Mouse (Mus musculus) frontal cortex, adult 2 months (tissue): ENCODE data around the gene Acss1. TPM values are rescaled to one million over a fixed set of nuclear protein-coding genes. Genes with fewer than 3 reads are reported as not detected.
A peak's percentile ranks its signal among the peaks of the same experiment; 100 is the strongest.

Experiments
- DNase-seq, 2 experiments: peaks; one replicate each; pipeline ENCODE4 v3.0.0; 2022; ENCODE audit warnings: low spot score in 1 of 2; ENCODE audit errors: extremely low spot score in 1 of 2
- polyA plus RNA-seq: library from polyadenylated mRNA; depleted of rRNA; stranded (reverse); fragments of >200 nt; gene quantifications from 2 replicates; pipeline ENCODE4 v1.2.3, GENCODE M21; 2012

The Acss1 gene
- polyA plus RNA-seq, 1 experiment = 25.3 TPM

DNA sequence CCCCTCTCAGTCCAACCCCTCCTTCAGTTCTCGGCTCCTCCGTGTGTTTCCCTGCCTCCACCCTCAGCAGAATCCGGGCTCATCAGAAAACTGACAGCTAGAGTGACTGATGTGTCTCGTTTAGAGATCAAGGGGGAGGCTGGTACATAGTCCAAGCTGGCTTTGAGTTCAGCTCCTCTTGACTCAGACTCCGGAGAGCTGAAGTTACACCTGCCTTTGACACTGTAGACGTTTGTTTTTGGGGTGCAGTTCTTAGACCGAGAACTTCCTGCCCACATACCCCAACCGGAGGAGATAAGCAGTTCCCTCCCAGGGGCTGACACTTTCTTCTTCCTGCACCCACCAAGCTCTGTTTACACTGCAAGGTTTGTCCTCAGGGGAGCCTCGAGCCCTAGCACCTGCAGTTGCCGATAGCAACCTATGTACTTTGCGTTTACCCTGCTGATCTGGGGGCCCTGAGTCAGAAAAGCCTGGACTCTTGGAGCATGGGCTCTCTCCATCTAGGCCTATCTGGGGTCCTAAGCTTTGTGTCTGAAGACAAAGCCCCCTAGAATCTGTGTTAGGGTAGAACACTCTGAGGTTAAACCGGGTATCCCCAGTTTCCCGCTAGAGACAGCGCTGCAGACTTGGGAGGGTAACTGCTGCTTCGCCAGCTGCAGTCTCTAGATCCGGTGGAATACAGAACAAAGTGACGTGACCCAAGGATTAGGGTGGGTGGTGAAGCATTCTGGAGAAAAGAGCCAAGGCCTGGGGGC is 1.1 kb downstream of the Acss1 start:
- DNase-seq = no peak

DNA sequence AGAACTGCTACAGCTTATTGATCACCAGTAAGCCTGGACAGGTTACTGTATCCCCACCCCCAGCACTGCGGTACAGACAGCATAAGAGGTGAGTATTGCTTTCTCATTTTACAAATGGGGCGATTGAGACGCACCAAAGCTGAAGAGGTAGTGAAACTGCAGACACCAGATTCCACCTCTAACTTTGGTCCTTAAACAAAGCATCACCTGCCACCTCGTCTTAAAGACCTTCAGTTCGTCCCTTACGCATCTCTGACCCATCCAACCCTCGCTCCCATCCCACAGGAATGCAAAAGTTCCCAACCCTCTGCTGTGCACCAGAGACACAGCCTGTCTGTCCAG is 1.6 kb downstream of the Acss1 start:
- DNase-seq = no peak

DNA sequence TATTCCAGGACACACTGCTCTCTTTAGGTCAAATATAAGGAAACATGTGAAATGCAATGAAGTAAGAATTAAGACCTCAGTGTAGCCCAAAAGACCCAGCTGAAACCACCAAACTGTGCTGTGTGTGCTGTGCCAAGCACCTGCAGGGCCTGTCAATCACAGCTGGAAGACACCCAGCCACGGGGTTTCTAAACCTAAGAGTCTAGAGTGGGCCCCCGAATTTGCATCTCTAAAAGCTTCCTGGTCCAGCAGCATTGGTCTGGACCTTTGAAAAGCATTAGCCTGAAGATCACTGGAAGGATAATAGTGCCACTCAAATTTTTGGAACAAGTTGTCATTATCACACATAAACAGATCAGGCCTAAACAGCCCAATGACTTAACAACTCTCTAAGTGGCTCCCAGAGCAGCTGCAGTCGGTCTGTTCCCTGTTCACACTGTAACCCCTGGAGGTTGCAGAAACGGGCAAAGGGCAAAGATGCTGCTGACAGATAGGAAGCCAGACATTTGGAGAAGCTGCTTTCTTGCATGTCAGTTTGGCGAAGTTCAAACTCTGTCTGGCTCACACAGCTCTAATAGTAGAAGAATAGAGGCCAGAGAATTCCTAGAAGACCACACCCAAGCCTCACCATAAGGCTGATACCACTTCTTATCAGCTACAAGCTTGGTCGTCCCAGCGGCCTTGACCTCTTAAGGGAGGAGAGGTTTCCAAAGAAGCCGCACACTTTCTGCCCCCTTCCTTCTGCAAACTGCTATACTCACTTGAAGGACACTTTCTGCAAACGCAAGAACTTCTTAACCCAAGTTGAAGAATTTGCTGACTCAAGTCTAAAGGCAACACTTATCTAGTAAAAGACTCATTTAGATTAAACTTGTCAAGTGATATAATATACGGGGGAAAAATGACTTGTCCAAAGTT is 2.5 kb downstream of the Acss1 start:
- no peak for DNase-seq

DNA sequence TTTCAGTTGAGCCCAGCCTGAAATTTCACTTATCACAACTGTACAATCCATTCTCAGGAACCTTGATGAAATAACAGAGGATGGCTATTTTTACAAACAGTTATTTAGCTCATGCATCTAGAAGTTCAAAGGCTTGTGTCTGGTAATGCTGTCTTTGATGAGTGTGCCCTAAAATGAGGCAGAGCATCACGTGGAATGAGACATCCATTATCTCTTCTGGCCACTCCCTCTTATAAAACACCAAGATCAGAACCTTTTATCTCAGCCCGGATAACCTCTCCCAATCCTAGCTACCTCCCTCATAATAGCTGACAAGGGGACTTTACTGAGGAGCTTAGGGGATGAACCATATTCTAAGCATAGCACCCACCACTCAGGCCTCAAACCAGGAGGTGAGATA is 3.3 kb downstream of the Acss1 start:
- no peak for DNase-seq

DNA sequence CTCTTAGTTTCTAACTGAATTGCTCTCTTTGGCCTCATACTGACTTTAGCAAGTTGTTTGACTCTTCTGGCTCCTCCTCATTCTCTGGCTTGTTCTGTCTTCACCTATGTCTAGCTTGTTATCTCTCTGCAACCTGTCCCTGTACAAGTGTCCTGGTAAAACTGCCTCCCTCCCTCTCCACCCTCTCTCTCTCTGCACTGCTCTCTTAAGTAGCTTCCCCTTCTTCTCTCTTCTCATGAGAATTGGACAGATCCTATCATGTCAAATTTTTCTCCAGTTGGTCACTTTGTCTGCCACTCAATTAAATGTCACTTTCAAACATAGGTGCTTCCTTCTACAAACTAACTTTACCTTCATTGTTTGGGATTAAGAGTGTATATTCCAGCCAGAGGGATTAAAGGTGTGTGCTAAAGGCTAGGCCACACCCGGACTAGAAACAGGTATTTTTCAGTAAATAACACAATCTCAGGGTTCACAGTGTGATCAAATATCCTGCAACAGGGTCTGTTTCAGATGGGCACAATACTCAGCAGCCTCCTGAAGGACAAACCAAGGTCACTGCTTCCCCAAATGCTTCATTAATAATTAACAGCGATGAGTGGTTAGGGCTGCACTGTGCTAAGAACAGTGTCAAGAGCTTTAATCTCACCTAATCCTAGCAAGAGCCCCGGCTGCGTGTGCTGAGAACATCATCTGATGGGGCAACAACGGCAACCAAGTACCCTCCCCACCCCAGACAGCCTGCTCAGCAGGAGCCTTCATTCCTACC is 4.0 kb downstream of the Acss1 start:
- DNase-seq = no peak

DNA sequence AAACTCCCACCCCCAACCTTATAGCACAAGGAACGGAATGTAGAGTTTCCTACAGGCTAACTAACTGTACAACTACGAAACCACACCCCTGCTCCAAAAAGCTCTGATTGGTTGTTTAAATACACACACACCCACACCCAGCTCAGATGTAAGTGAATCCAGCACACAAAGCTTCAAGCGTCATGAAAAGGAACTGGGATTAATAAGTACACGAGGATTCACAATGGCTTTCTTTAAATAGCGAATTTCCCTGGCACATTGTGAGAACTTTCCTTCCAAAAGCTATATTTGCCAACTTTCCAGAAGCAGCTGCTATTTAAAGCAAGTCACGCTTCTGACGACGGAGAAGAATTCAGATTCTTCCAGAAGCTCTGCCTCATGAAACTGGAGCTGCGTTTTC is 5.0 kb downstream of the Acss1 start:
- DNase-seq = peak; percentile 65 to 75

DNA sequence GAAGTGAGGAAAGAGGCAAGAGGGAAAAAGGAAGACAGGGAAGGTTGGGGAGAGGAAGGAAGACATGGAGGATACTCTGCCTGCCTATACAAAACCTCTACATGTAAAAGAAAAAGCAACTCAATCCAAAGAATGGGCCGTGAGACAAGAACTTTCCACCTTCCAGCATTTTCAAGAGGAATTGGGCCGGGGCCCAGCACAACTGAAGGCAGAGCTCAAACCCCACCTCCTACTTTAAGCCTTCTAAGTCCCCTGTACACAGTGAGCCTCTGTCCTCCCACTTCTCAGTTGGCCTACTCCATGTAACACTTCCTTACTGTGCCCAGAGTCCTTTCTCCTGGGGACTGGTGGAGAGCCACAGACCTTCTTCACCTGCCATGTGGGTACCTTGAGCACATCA is 6.3 kb downstream of the Acss1 start:
- peak in 1 of 2 experiments; percentile 34 for DNase-seq

DNA sequence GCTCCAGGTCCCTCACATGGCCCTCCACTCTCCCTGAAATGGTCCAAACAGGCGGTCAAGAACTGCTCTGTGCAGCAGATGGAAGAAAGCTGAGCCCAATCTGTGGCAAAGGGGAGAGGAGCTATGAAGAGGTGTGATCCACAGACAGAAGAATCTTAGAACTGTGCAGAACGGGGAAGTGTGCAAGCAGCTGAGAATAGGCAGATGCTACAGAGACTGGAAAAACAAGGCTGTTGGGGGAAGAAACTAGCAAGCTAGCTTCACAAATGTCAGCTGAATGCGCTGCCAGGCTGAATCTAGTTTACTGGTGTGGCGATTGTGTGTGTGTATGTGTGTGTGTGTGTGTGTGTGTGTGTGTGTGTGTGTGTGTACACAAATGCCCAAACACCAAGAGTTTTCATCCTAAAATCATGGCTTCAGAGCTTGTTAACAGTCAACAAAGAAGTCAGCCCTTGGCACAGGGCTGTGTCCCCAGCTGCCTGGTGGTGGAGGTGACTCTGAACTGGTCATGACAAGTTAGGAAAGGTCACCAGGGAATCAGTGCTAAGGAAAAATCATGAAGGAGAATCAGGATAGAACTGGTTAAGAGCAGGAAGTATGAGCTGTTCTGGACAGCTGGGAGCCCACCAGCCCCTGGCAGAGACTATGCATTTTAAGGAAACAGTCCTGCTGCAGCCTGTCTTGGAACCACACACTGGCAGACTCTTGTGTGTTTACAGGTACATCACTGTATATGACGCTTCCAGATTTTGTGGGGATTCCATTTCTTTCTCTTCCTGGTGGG is 7.4 kb downstream of the Acss1 start:
- DNase-seq = peak in 1 of 2 experiments; percentile 27

DNA sequence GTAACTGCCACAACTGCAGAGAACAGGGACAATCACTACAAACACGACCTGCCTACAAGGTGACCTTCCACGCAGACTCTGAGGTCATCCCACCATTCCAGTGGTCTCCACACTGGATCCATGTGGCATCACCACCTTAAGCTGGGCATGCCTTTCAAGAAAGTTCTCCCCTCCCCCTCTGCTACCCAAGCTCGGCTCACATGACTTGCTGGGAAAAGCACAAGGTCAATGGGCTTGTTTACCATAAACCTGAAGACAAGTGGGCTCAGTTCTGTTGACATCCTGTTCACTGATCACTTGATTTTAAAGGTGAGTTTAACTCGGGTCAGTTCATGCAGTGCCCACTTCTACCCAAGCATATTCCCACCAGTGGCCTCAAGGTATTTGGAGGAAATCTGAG is 8.3 kb downstream of the Acss1 start:
- no peak for DNase-seq

DNA sequence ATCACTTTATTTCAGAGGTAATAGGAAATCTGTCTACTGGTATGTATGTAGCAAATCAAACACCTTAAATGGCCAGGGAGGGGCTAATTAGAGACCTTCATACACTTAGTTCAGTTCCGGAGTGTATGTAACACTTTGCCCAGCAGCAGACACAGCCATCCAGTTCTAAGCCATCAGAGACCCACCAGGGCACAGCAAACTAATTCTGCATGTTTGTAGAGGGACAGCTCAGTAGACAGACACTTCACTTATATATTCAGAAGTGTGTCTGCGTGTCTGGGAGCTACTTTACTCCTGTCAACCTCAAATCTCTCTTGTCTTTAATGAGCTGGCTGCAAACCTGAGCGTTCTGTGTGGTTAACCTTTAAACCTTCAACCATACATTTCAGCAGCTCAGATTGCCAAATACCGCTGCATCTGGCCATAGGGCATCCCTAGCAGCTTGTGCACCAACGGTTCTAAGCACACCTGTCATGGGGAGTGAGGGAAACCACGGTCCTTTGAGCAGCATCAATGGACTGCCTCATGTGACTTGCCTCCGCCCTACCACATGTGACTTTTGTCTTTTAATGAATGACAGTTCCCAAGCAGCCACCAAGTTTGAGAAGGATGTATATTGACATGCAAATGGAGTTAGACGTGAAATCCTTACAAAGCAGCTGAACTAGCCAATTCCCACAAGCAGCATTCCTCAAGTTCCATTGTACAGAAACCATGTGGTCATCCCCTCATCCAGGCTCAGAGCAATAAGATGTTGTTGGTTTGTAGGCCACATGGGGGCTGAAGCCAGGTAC is 11.1 kb downstream of the Acss1 start:
- no peak for DNase-seq

DNA sequence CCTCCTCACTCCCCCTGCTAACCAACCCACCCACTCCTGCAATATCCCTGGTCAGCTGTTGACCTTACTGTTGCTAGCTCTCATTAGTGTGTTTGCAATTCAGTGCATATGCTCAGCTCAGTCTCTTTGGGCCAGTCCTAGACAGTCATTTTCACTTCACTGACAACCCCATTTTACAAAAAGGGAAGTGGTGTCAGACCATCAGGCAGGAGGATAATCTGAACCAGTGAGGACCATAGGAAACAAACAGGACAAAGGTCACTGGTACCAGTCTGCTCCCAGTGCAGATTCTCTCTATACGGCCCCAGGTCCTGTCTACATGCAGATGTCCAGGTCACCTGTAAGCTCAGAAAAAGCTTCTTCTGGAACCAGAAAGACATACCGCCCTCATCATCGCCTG is 12.2 kb downstream of the Acss1 start:
- no peak for DNase-seq

DNA sequence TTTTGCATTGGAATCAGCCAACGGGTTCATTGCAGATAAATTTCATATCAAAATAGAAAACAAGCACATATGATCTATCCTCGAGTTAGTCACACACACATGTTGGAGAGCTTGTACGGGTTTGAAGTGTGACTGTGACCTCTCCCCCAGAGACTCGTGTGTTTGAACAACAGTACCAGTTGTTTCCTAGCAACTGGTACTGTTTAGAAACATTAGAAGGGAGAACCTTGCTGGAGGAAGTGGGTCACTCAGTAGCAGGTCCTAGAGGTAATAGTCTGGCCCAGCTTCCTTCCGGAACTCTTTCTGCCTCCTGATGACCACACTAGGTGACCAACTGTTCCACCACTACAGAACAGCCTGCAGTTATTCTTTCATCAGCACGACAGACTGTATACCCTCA is 13.0 kb downstream of the Acss1 start:
- DNase-seq = no peak

DNA sequence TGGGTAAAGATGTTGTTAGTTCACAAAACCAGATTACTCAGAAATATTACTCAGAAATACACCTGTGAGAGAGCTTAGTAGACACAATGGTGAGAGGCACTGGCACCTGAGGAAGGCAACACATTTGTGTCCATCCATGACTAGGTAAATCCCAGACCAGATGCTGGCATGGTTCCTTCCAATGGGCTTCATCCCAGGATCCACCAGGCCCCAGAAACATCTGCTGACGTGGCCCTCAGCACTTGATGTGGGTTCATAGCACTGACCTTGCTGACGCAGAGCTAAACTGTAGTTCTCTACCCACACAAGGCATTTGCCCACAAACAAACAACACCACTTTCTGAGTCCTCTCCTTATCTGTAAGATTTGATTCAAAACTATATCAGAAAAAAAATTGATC is 13.5 kb downstream of the Acss1 start:
- no peak for DNase-seq

DNA sequence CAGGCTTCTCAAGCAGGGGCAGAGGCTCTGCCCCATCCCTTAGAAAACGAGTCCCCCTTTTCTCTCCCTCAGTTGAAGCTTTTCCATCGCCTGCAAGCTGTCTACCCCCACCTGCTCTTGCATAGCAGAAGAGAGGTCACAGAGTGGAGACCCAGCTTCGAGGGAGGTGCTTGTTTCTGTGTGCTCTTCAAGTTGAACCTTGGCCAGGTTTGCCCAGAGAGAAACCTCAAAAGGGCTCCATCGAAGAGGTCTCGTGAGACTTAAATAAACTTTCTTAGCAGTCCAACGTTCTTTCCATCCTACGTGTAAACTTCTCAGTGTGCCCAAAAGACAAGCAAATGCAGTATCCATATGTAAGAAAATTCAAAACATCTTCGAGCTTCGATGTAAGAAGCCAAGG is 16.9 kb downstream of the Acss1 start:
- no peak for DNase-seq

DNA sequence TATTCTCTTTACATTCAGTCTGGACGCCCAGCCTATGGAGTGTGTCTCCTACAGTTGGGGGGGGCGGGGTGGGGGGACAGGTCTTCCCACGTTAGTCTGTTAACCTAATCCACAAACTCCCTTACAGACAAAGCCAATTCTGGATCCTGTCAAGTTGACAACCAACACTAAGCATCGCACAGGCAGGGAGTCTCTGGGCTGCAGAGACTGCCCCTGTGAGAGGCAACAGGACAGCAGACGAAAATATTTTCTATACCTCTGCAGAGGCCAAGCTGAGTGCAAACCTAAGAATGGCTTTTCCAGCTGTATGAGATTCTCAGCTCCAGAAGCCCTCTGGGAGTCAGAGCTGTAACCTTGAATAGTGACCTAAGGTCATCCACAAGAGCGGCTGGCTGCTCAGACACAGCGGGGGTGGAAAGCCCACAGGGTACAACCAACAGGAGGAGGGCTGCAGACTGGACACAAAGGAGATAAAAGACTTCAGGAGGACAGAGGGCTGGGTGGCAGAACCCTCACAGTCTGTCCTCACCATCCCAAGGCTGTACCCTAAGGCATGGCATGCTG is 17.7 kb downstream of the Acss1 start:
- DNase-seq = no peak

DNA sequence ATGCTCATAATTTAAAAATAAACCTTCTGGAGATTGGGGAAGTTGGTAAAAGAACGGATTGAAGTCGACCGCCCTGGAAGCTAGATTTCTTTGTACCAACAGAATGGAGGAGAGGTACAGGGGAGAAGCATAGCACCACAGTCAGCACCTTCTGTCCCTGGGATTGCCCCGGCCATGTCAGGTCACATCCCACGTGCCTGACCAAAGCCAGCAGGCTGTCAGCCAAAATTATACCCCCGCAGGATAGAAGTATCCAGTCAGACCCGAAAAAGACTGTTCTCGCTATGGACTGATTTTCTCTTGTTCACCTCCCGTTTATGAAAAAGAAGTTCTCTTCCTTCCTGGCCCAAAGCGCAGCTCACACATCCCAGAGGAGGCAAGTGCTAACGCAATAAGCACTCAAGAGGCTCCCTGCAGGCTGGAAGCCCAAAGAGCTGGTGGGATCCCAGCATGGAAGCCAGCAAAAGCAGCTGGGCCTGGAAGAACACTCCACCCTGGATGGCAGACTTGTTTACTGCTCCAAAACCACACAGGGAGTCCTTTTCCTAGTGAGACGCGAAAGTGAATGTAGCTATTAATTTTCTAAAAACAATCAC is 19.9 kb downstream of the Acss1 start:
- no peak for DNase-seq

DNA sequence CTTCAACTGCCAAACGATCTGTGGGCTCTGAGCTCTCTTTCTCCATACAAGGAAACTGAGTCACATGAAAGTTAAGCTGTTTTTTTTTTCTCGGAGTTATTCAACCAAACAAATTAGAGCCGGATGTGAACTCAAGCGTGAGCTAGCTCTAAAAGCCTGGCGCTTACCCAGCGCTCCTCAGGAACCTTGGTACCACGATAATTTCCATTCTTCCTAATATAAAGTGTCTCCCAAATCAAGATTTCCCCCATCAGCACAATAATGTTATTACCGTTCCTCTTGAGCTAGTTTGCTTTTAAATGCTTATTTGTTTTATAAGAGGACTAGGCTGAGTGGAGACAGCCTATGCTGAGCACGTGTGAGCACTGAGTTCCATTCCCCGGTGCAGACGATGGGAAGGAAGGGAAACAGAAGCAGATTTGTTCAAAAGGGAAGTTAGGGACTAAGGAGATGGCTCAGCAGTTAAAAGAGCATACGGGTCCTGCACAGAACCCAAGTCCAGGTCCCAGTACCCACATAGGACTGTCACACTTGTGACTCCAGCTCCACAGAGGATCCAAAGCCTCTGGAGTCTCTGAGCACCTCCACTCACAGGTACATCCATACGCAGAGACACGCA is 20.5 kb downstream of the Acss1 start:
- no peak for DNase-seq

DNA sequence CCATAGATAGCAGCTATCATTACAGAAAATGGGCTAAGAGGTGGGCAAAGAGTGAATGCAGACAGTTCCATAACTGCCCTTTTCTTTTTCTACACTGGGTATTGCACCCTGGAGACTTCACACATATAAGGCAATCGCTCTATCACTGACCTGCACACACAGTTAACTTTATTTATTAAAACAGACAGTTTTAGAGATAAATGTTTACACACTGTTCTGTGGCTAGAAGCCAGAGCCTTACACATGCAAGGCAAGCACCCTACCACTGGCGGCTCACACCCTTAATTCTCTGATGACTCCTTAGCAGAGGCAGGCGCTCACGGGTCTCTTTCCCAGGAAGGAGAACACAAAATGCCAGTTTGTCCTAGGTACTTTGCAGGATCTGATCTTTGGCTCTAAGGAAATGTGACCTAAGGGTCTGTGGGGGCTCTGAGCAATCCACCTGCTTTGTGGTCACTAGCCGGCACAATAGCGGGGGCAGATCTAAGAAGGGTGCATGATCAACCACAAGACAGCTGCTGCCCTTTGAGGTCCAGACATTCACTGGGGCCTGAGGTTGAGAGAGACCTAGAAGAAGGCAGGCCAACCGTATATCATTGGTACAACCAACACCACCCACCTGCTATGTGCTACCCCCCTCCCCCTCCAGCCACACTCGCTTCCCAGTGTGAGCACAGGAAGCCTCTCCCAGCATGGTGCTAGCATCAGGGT is 21.7 kb downstream of the Acss1 start:
- DNase-seq = no peak
